Mouse (Mus musculus): ENCODE results near the gene Vav1. TPM values are rescaled to one million over a fixed set of nuclear protein-coding genes. Genes with fewer than 3 reads are reported as not detected.

Gene Vav1
- 3.4 and 3.6 TPM in 2 replicates for polyA plus RNA-seq (2015; fragmentation: Nextera tagmentation; extraction: Ambion mirVana)

GRCm38 (mm10) chr17:57278943-57279590 is at the start of gene Vav1:
Gene Vav1, plus strand, starts transcription at chr17:57279100.

GRCm38 (mm10) chr17:57248201-57248699 is 30.6 kb upstream of the Vav1 start, which contains the start of gene Gpr108:
Gene Gpr108, minus strand, starts transcription at chr17:57248446.

GRCm38 (mm10) chr17:57249186-57250181 is 29.4 kb upstream of the Vav1 start, which contains the start of gene Trip10:
Gene Trip10, plus strand, starts transcription at chr17:57249455.

GRCm38 (mm10) chr17:57358441-57358840 is 79.5 kb downstream of the Vav1 start, which contains the start of gene Adgre1:
Gene Adgre1, plus strand, starts transcription at chr17:57358691.

Other genes starting within 250 kb of the Vav1 start
- 20.2 and 25.9 TPM in 2 replicates for gene Khsrp, start 247.6 kb upstream of the Vav1 start, polyA plus RNA-seq (2015; fragmentation: Nextera tagmentation; extraction: Ambion mirVana)
- gene Slc25a41, start 237.4 kb upstream of the Vav1 start, polyA plus RNA-seq (2015; fragmentation: Nextera tagmentation; extraction: Ambion mirVana) = not detected in 2 replicates
- gene Crb3, start 220.0 kb upstream of the Vav1 start, polyA plus RNA-seq (2015; fragmentation: Nextera tagmentation; extraction: Ambion mirVana) = 2.0 and 3.5 TPM in 2 replicates
- gene Slc25a23, start 219.2 kb upstream of the Vav1 start, polyA plus RNA-seq (2015; fragmentation: Nextera tagmentation; extraction: Ambion mirVana) = 12.5 and 14.0 TPM in 2 replicates
- 0.93 and 2.0 TPM in 2 replicates for gene Dennd1c, start 200.6 kb upstream of the Vav1 start, polyA plus RNA-seq (2015; fragmentation: Nextera tagmentation; extraction: Ambion mirVana)
- gene Tubb4a, start 191.3 kb upstream of the Vav1 start, polyA plus RNA-seq (2015; fragmentation: Nextera tagmentation; extraction: Ambion mirVana) = 28.5 and 110 TPM in 2 replicates
- 1.5 and 1.6 TPM in 2 replicates for gene Tnfsf9, start 173.8 kb upstream of the Vav1 start, polyA plus RNA-seq (2015; fragmentation: Nextera tagmentation; extraction: Ambion mirVana)
- gene Cd70, start 129.3 kb upstream of the Vav1 start, polyA plus RNA-seq (2015; fragmentation: Nextera tagmentation; extraction: Ambion mirVana) = not detected in 2 replicates
- gene Tnfsf14, start 84.9 kb upstream of the Vav1 start, polyA plus RNA-seq (2015; fragmentation: Nextera tagmentation; extraction: Ambion mirVana) = 0.14 and 0.28 TPM in 2 replicates
- 63.5 and 85.8 TPM in 2 replicates for gene C3, start 51.0 kb upstream of the Vav1 start, polyA plus RNA-seq (2015; fragmentation: Nextera tagmentation; extraction: Ambion mirVana)
- 45.8 and 74.8 TPM in 2 replicates for gene Gpr108, start 30.7 kb upstream of the Vav1 start, polyA plus RNA-seq (2015; fragmentation: Nextera tagmentation; extraction: Ambion mirVana)
- gene Trip10, start 29.6 kb upstream of the Vav1 start, polyA plus RNA-seq (2015; fragmentation: Nextera tagmentation; extraction: Ambion mirVana) = 28.6 and 35.5 TPM in 2 replicates
- 8.7 and 11.5 TPM in 2 replicates for gene Adgre1, start 79.6 kb downstream of the Vav1 start, polyA plus RNA-seq (2015; fragmentation: Nextera tagmentation; extraction: Ambion mirVana)